11 mouse cellular contexts compared by ENCODE assay signal in the genomic region with DNA sequence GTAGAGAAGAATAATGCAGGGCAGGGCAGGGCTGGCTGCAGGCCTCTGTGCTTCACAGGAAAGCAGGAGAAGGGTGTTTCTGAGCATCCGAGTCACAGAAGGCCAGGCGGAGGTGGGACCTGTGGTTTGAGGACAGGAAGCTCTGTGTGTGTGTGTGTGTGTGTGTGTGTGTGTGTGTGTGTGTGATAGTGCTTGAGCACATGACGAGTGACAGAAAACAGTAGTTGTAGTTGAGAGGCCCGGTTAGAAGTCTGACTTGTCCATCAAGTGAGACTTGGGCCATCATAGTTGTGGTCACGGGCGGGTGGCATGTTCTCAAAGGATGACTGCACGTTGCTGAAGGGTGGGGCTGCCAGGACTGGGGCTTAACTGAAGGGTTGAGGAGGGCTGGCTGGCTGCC. TPM values are rescaled to one million over a fixed set of nuclear protein-coding genes. Genes with fewer than 3 reads are reported as not detected.
DNase-seq lines count a peak whose midpoint lies in the region; ATAC-seq and TF ChIP-seq lines count a peak whose summit lies in the region.
"Had no signal": no experiment of that assay in that cellular context is flagged by ENCODE, and none has a peak within 500 bp of the region (broad histone marks: within the 10 kb centered on the region; RNA-seq: fewer than 3 reads in every experiment).

No protein-coding gene starts in this region.

- in situ Hi-C loops in CH12.LX (cut with MboI; ENCODE audit: low pct_ligation_motif_present, low pct_unique_long_range_greater_than_20kb, low sequenced_read_pairs): no loop called here

- H3K9ac ChIP-seq in CH12.LX (ENCODE audit: insufficient read depth, low read depth): no peak overlapping the region
- H3K9ac ChIP-seq in liver, embryonic 13.5 days: no peak overlapping the region
- no peak overlapping the region for H3K9ac ChIP-seq in forebrain, embryonic 11.5 days (ENCODE audit: low read length)

- no peak for TF ChIP-seq EP300 in CH12.LX (IDR thresholded peaks at IDR 0.05; ENCODE audit: low read length)

- no peak for TF ChIP-seq POLR2A in CH12.LX (IDR thresholded peaks at IDR 0.05; ENCODE audit: low read depth, low read length)
- TF ChIP-seq POLR2A in small intestine, adult 2 months (IDR thresholded peaks at IDR 0.05; ENCODE audit: low read depth, low read length): no peak

- no peak overlapping the region for H3K4me3 ChIP-seq in CH12.LX (replicated peaks in 1 of 3; ENCODE audit: low read depth in 2 of 3, low read length in 2 of 3, poor library complexity in 1 of 3)
- no peak overlapping the region for H3K4me3 ChIP-seq in liver, embryonic 13.5 days (replicated peaks)
- H3K4me3 ChIP-seq in small intestine, adult 2 months (ENCODE audit: low read depth, low read length): no peak overlapping the region
- H3K4me3 ChIP-seq in forebrain, embryonic 11.5 days (ENCODE audit: low read depth, low read length): no peak overlapping the region

- dilution Hi-C loops in CH12.LX (cut with MboI; ENCODE audit: extremely low pct_ligation_motif_present, extremely low pct_unique_long_range_greater_than_20kb, low sequenced_read_pairs): no loop called here

- TF ChIP-seq CTCF in CH12.LX (conservative IDR thresholded peaks at IDR 0.05 in 1 of 2, IDR thresholded peaks at IDR 0.05 in 1 of 2; ENCODE audit: low read depth in 2 of 2, low read length in 2 of 2): no peak
- TF ChIP-seq CTCF in small intestine, adult 2 months (IDR thresholded peaks at IDR 0.05; ENCODE audit: extremely low read depth, insufficient read length, insufficient replicate concordance, low read depth, low read length): no peak

- no peak for TF ChIP-seq RAD21 in CH12.LX (IDR thresholded peaks at IDR 0.05; ENCODE audit: low read depth, low read length)

- no peaks in the 10 kb centered on the region for H3K9me3 ChIP-seq in CH12.LX (replicated peaks; ENCODE audit: low read length)
- no peaks in the 10 kb centered on the region for H3K9me3 ChIP-seq in liver, embryonic 13.5 days (replicated peaks)
- H3K9me3 ChIP-seq in forebrain, embryonic 11.5 days (ENCODE audit: control insufficient read depth, low read length): no peaks in the 10 kb centered on the region

- H3K4me2 ChIP-seq in CH12.LX (ENCODE audit: insufficient read depth, low read depth, poor library complexity, severe bottlenecking): no peak overlapping the region
- no peak overlapping the region for H3K4me2 ChIP-seq in liver, embryonic 13.5 days
- H3K4me2 ChIP-seq in forebrain, embryonic 11.5 days (ENCODE audit: low read depth, low read length, severe bottlenecking): no peak overlapping the region

- peaks cover 75 to 93% of the 10 kb centered on the region in 2 experiments for H3K36me3 ChIP-seq in CH12.LX (replicated peaks in 1 of 2; ENCODE audit: control insufficient read depth in 1 of 2, insufficient read depth in 1 of 2, low read length in 1 of 2)
- H3K36me3 ChIP-seq in liver, embryonic 13.5 days: peaks cover 98% of the 10 kb centered on the region
- H3K36me3 ChIP-seq in small intestine, adult 2 months (ENCODE audit: control insufficient read depth, insufficient read depth, low read length): peaks cover 80% of the 10 kb centered on the region
- H3K36me3 ChIP-seq in forebrain, embryonic 11.5 days (ENCODE audit: control insufficient read depth, insufficient read depth, low read length): peaks cover 17% of the 10 kb centered on the region; the same call in 1 of the 2 replicates

- DNase-seq in 416B (ENCODE audit: low read depth) (peak; percentile 97), CH12.LX (ENCODE audit: extremely low read depth) (peak; percentile 31)
- peak; percentile 27 for DNase-seq in liver, embryonic 13.5 days
- no peak for DNase-seq in retina, embryonic 14.5 days (ENCODE audit: low spot score)
- DNase-seq in adrenal gland, postnatal 25 days: no peak
- no peak for DNase-seq in forebrain, embryonic 11.5 days (ENCODE audit: low spot score)
- no peak for DNase-seq in adrenal gland, postnatal 14 days
- DNase-seq: retina, postnatal 1 day had no signal

- H3K79me2 ChIP-seq in CH12.LX (replicated peaks; ENCODE audit: control insufficient read depth, extremely low read depth, insufficient read depth, poor library complexity, severe bottlenecking): no peaks in the 10 kb centered on the region; the same call in 1 of the 2 replicates

- peak; percentile 69 for ATAC-seq in liver, embryonic 13.5 days (ENCODE audit: low read depth)
- no peak for ATAC-seq in forebrain, embryonic 11.5 days (replicated peaks; ENCODE audit: low FRiP score)

- H3K27me3 ChIP-seq in CH12.LX (replicated peaks): no peaks in the 10 kb centered on the region
- H3K27me3 ChIP-seq in liver, embryonic 13.5 days: no peaks in the 10 kb centered on the region
- H3K27me3 ChIP-seq in small intestine, adult 2 months (ENCODE audit: control insufficient read depth, insufficient read depth, low read length): no peaks in the 10 kb centered on the region
- no peaks in the 10 kb centered on the region for H3K27me3 ChIP-seq in forebrain, embryonic 11.5 days (ENCODE audit: control insufficient read depth, insufficient read depth, low read length)

- H3K27ac ChIP-seq in CH12.LX (ENCODE audit: insufficient read depth, low read depth): no peak overlapping the region
- H3K27ac ChIP-seq in liver, embryonic 13.5 days: peak overlapping the region; percentile 21; the same call in 1 of the 2 replicates
- peak overlapping the region; percentile 54 for H3K27ac ChIP-seq in small intestine, adult 2 months (ENCODE audit: insufficient read depth, low read depth, low read length)
- H3K27ac ChIP-seq in forebrain, embryonic 11.5 days (ENCODE audit: low read depth, low read length): no peak overlapping the region

- peaks cover 3 to 10% of the 10 kb centered on the region in 2 experiments for H3K4me1 ChIP-seq in CH12.LX (ENCODE audit: control insufficient read depth in 1 of 2, insufficient read depth in 2 of 2)
- H3K4me1 ChIP-seq in liver, embryonic 13.5 days (replicated peaks): peaks cover 22% of the 10 kb centered on the region
- peaks cover 5% of the 10 kb centered on the region; the same call in 1 of the 2 replicates for H3K4me1 ChIP-seq in small intestine, adult 2 months (ENCODE audit: control insufficient read depth, insufficient read depth, insufficient read length, low read length)
- no peaks in the 10 kb centered on the region for H3K4me1 ChIP-seq in forebrain, embryonic 11.5 days (replicated peaks; ENCODE audit: control insufficient read depth, insufficient read depth, low read length)

- 24% methylated on average over 7 of the region's 7 CpGs for WGBS in liver, embryonic 13.5 days (ENCODE audit: insufficient replicate concordance)
- WGBS in small intestine, adult 2 months: 68% methylated on average over 7 of the region's 7 CpGs
- WGBS in forebrain, embryonic 11.5 days: 94% methylated on average over 7 of the region's 7 CpGs

TF ChIP-seq in CH12.LX, 34 proteins besides CTCF, POLR2A, EP300 and RAD21 (continues in another document):
- TF ChIP-seq ZMIZ1 (IDR thresholded peaks at IDR 0.05; ENCODE audit: low read depth, low read length): no peak
- TF ChIP-seq RCOR1 (conservative IDR thresholded peaks at IDR 0.05; ENCODE audit: low read depth, low read length): no peak
- no peak for TF ChIP-seq PAX5 (IDR thresholded peaks at IDR 0.05; ENCODE audit: low read length)
- TF ChIP-seq MAFK (IDR thresholded peaks at IDR 0.05; ENCODE audit: insufficient replicate concordance, low read length): no peak
- TF ChIP-seq NELFE (IDR thresholded peaks at IDR 0.05; ENCODE audit: low read depth, low read length): no peak
- 0 out of 2 replicates have a peak, but pooled peaks have one; percentile 21 for TF ChIP-seq TCF12 (IDR thresholded peaks at IDR 0.05; ENCODE audit: low read depth, low read length)
- no peak for TF ChIP-seq UBTF (IDR thresholded peaks at IDR 0.05; ENCODE audit: low read depth, low read length)
- TF ChIP-seq GABPA (IDR thresholded peaks at IDR 0.05; ENCODE audit: insufficient replicate concordance, low read depth, low read length): no peak
- no peak for TF ChIP-seq MXI1 (IDR thresholded peaks at IDR 0.05; ENCODE audit: low read depth, low read length)
- TF ChIP-seq E2F4 (IDR thresholded peaks at IDR 0.05; ENCODE audit: insufficient replicate concordance, low read depth, low read length): no peak
- TF ChIP-seq JUN (IDR thresholded peaks at IDR 0.05; ENCODE audit: insufficient read depth, low read depth, low read length): no peak
- no peak for TF ChIP-seq ZKSCAN1 (IDR thresholded peaks at IDR 0.05; ENCODE audit: borderline replicate concordance, low read depth, low read length)
- no peak for TF ChIP-seq TBP (conservative IDR thresholded peaks at IDR 0.05; ENCODE audit: low read depth, low read length)
- TF ChIP-seq MEF2A (IDR thresholded peaks at IDR 0.05; ENCODE audit: borderline replicate concordance, low read depth, low read length): no peak
- no peak for TF ChIP-seq HCFC1 (IDR thresholded peaks at IDR 0.05; ENCODE audit: low read depth, low read length)

RNA-seq across cellular contexts. Expression of a gene that starts 16.1 kb away (rescaled TPM):
- total RNA-seq in CH12.LX (2012; rRNA removed): 26.6 and 28.5 TPM in 2 replicates
- total RNA-seq in CH12.LX (2014; rRNA removed): 36.6 and 41.3 TPM in 2 replicates
- 77.8 and 90.6 TPM in 2 replicates for polyA plus RNA-seq in CH12.LX (2012; ENCODE audit: insufficient read length, low read depth)
- 36.0 and 44.6 TPM in 2 replicates for polyA plus RNA-seq in liver, embryonic 13.5 days (2015; fragmentation: Nextera tagmentation; extraction: Ambion mirVana)
- polyA plus RNA-seq in small intestine, adult 2 months (2012; rRNA removed): 14.9 and 26.7 TPM in 2 replicates
- total RNA-seq in adrenal gland, postnatal 25 days (2021): 130 and 144 TPM in 2 replicates
- 86.4 TPM in 2 replicates for polyA plus RNA-seq in forebrain, embryonic 11.5 days (2014; fragmentation: Nextera tagmentation; extraction: Ambion mirVana)
- 95.5 and 107 TPM in 2 replicates for total RNA-seq in adrenal gland, postnatal 14 days (2021)

RNA-seq across cellular contexts. Expression of a gene that starts 35.3 kb away (rescaled TPM):
- not detected in 2 replicates for total RNA-seq in CH12.LX (2012; rRNA removed)
- total RNA-seq in CH12.LX (2014; rRNA removed): not detected in 2 replicates
- polyA plus RNA-seq in CH12.LX (2012; ENCODE audit: insufficient read length, low read depth): not detected in 2 replicates
- not detected in 2 replicates for polyA plus RNA-seq in liver, embryonic 13.5 days (2015; fragmentation: Nextera tagmentation; extraction: Ambion mirVana)
- polyA plus RNA-seq in small intestine, adult 2 months (2012; rRNA removed): not detected in 2 replicates
- total RNA-seq in adrenal gland, postnatal 25 days (2021): not detected in 2 replicates
- polyA plus RNA-seq in forebrain, embryonic 11.5 days (2014; fragmentation: Nextera tagmentation; extraction: Ambion mirVana): not detected in 2 replicates
- not detected in 2 replicates for total RNA-seq in adrenal gland, postnatal 14 days (2021)
- total RNA-seq: heart, adult 18-20 months had no signal
- polyA plus RNA-seq: lung, embryonic 16.5 days had no signal

RNA-seq across cellular contexts. Expression of a gene that starts 54.8 kb away (rescaled TPM):
- 5.1 and 5.8 TPM in 2 replicates for total RNA-seq in CH12.LX (2012; rRNA removed)
- 2.4 and 3.0 TPM in 2 replicates for total RNA-seq in CH12.LX (2014; rRNA removed)
- 9.2 and 11.1 TPM in 2 replicates for polyA plus RNA-seq in CH12.LX (2012; ENCODE audit: insufficient read length, low read depth)
- polyA plus RNA-seq in liver, embryonic 13.5 days (2015; fragmentation: Nextera tagmentation; extraction: Ambion mirVana): 1.2 and 1.4 TPM in 2 replicates
- polyA plus RNA-seq in small intestine, adult 2 months (2012; rRNA removed): 48.4 and 141 TPM in 2 replicates
- 97.3 and 130 TPM in 2 replicates for total RNA-seq in adrenal gland, postnatal 25 days (2021)
- 4.4 and 7.7 TPM in 2 replicates for polyA plus RNA-seq in forebrain, embryonic 11.5 days (2014; fragmentation: Nextera tagmentation; extraction: Ambion mirVana)
- 40.8 and 44.9 TPM in 2 replicates for total RNA-seq in adrenal gland, postnatal 14 days (2021)

Comparison
In these comparisons a context has a peak if more than half of its experiments do, and no peak if none do; other contexts are left out.
1. DNase-seq: peak in 416B (single experiment), CH12.LX (single experiment) and liver, embryonic 13.5 days (single experiment); none in retina, embryonic 14.5 days (single experiment), adrenal gland, postnatal 25 days (single experiment), forebrain, embryonic 11.5 days (single experiment) and adrenal gland, postnatal 14 days (single experiment).
2. H3K27ac ChIP-seq: peak in liver, embryonic 13.5 days (single experiment) and small intestine, adult 2 months (single experiment); none in CH12.LX (single experiment) and forebrain, embryonic 11.5 days (single experiment).